Mouse (Mus musculus) retina, postnatal 1 day (tissue): ENCODE data around the gene Kdm5b.

Experiments
- DNase-seq: peaks from one replicate; pipeline ENCODE4 v3.0.0-alpha.2; 2012

Gene Kdm5b

DNA sequence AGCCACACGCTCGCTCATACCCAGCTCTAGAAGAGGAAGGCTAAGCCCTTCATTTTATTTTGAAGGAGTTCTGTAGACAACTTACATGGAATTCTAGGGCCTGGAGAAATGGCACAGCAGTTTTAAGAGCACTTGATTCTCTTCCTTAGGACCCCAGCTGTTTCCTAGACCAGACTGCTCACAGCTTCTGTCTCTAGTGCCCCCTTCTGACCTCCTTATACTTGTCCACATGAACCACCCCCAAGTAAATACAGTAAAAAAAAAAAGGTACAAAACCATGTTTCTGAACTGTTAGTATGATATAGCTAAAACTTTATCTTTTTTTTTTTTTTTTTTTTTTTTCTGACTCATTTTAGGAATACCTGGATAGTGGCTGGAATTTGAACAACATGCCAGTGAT, 44.1 kb downstream of the Kdm5b start:
- DNase-seq, result no peak

GRCm38 (mm10) chr1:134605670-134606069, 45.7 kb downstream of the Kdm5b start:
- DNase-seq, result no peak

DNA sequence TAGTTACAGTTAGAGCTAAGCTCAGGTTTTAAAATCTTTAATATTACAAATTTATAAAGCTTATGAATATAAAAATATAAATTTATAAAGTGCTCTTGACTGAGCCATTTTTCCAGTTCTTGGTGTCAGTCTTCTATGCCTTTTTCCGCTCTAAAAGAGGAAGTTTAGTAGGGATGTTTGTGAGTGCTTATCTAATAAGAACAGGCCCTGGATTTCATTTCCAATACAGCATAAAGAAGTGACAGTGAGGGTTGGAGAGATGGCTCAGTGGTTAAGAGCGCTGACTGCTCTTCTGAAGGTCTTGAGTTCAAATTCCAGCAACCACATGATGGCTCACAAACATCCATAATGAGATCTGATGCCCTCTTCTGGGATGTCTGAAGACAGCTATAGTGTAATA, 46.4 kb downstream of the Kdm5b start:
- no peak for DNase-seq

- DNase-seq, result no peak
Measured at GRCm38 (mm10) chr1:134607279-134607678, 47.3 kb downstream of the Kdm5b start.

DNA sequence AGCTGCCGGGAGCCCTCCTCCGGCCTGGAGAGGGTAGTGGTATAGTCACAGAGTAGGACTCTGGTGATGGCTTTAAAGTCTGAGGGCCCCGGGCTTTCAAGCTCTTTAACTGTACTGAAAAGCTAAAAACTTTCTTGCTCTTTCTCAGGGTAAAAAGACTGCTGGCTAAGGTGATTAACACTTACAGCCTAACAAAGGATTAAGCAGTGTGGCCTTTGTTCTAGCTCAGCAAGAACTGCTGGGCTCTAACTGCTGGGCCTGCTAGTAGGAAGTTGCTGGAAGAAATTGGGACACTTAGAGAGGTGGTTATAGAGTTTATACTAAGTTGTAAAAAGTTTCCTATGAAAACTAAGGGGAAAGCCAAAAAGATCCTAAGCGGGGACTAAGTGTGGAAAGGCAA, 49.2 kb downstream of the Kdm5b start:
- DNase-seq, result no peak

GRCm38 (mm10) chr1:134614554-134614953, 54.6 kb downstream of the Kdm5b start:
- no peak for DNase-seq

- DNase-seq, result no peak
Measured at GRCm38 (mm10) chr1:134614988-134615387, 55.0 kb downstream of the Kdm5b start.

DNA sequence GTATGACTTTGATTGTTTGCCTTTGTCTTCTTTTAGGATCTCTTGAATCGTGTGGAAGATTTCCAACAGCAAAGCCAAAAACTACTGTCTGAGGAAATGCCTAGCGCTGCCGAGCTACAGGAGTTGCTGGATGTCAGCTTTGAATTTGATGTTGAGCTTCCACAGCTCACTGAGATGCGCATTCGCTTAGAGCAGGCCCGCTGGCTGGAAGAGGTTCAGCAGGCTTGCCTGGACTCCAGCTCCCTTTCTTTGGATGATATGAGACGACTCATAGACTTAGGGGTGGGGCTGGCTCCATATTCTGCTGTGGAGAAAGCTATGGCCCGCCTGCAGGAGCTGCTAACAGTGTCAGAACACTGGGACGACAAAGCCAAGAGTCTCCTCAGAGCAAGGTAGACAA, 57.7 kb downstream of the Kdm5b start:
- no peak for DNase-seq

DNA sequence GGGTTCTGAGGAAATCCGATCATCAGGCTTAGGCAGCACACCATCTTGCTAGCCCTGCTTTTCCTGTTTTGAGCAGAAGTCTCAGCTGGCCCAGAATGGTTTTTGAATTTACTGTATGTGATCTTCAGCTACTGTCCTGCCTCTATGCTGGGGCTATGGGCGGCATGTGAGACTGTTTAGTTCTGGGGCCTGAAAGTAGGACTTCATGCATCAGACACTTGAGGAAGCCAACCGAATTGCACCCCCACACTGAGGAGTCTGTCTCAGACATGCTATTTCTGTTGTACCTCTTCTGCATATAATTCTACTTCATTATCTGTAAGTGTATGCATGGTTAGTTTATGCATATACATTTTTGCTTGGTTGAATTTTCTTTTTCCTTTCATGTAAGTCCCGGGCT, 65.4 kb downstream of the Kdm5b start:
- no peak for DNase-seq

GRCm38 (mm10) chr1:134629455-134629854, 69.5 kb downstream of the Kdm5b start:
- no peak for DNase-seq

GRCm38 (mm10) chr1:134634296-134634695, 74.3 kb downstream of the Kdm5b start:
- DNase-seq, result no peak

DNA sequence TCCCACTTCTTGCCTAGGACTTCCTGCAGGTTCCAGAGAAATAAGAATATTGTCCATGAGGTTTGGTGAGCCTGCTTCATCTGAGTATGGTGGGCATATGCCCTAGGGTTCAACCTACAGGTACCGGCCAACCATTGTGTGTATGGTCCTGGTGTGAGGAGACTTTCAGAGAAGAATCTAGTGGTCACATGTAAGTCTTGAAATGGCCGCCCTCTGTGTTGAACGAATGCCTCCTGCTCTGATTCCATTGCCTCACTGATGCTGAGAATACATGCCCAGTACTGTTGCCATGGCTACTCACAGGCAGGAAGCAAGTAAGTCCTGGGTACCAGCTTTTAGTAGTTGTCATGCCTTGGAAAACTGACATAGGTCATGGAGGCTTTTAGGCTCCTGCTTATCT, 76.3 kb downstream of the Kdm5b start:
- no peak for DNase-seq

DNA sequence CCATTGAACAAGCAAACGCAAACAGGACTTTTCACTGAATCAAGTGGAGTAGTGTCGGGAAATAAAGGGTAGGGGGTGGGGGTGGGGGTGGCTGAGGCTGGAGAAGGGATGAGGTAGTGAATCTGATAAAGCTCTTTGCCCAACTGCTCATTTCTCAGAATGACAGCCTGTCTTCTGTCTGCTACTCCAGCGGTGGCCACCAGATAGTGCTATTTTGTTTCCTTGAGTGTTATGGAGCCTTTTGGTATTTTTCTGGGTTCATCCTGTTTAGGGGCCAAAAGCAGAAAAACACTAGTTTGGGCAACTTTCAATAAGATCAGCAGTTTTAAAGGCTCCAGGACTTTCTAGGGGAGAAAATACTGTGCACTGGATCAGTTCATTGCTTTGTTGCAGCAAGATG, 76.7 kb downstream of the Kdm5b start:
- DNase-seq, result peak; percentile 62

- no peak for DNase-seq
Measured at GRCm38 (mm10) chr1:134638041-134638440, 78.1 kb downstream of the Kdm5b start.

- DNase-seq, result peak; percentile 58
Measured at GRCm38 (mm10) chr1:134638522-134638921, 78.6 kb downstream of the Kdm5b start.

DNA sequence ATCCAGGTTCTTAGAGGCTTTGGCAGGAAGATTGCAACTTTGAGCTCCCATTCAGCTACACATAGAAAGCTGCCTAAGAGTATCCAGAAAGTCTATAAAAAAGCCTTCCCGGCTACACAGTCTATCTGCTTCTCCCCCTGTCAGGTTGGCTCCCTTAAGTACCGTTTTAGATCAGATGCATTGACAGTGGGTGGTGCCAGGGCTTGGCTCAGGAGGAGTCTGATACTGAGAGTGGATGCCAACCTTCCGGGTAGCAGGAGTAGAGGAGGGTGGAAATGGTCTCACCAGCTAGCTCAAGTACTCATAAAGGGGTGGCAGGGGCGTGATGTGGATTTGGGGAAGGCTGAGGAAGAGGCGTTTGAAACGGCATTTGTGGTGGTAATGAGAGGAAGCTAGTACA, 79.5 kb downstream of the Kdm5b start:
- no peak for DNase-seq

- peak; percentile 41 for DNase-seq
Measured at GRCm38 (mm10) chr1:134641507-134641906, 81.5 kb downstream of the Kdm5b start.

DNA sequence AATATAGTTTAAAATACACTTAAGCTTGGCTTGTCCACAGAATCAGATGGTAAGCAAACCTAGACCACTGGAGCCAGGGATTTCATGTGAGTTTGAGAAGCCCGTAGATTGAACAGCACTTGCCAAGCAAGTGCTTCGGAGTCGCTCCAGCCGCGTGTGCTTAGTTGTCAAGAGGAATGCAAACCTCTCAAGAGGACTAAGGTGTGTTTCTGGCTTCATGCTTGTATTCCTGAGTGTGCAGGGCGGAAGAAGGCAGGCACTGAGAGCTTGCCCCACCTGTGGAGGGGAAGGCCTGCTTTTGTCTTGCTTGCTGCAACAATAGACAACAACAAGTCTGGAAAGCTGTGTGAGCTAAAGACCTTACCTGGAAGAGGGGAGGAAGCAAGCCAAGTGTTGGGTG, 83.7 kb downstream of the Kdm5b start:
- no peak for DNase-seq

DNA sequence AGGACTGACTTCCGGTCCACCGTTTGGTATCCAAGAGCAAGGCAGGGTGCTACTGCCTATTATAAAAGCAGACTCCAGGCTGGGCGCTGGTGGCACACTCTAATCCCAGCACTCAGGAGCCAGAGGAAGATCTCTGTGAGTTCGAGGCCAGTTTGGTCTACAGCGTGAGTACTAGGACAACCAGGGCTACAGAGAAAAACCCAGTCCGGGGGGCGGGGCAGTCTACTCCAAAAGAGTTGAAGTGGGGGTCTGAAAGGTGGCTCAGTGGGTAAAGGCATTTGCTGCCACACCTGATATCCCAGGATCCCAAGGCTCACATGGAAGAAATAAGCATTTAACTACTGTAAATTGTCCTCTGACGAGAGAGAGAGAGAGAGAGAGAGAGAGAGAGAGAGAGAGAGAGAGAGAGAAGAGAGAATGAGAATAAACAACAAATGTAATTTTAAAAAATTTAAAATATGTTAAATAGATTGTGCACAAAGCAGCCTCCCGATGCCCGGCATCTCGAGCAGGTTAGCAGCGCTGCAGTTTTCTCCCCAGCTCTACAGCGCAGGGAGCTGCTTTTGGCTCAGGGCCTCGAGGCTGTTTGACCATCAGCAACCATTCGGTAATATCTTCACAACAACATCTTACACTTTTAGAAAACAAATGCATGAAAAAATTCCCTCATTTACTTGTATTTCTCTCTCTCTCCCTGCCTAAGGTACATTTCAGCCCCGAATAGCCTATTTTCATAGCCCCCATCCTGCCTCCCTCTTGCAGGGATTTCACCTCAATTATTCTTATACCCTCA, 85.6 kb downstream of the Kdm5b start:
- no peak for DNase-seq

- peak; percentile 75 for DNase-seq
Measured at GRCm38 (mm10) chr1:134646261-134646962, 86.4 kb downstream of the Kdm5b start, which contains the start of gene Syt2. TSS of gene Syt2 (plus strand) at chr1:134646677.

- DNase-seq, result no peak
Measured at GRCm38 (mm10) chr1:134646963-134647282, 87.0 kb downstream of the Kdm5b start.

DNA sequence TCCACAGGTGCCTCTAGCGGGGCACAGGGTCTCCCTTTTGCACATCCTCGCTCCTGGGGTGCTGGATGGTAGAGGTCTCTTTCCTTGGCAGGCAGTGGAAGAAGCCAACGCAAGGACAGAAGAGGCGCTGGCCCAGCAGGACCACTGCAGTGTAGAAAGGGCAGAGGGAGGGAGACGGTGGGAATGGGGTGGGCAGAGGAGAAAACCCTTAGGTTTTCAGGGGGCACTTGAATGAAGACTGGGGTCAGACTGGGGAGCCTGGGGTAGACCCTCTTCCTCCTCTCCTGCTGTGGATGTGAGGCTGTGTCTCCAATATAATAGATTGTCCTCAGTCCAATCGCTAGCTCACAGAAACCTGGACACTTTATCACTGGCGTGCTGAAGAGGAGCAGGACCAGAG, 87.6 kb downstream of the Kdm5b start:
- no peak for DNase-seq

DNA sequence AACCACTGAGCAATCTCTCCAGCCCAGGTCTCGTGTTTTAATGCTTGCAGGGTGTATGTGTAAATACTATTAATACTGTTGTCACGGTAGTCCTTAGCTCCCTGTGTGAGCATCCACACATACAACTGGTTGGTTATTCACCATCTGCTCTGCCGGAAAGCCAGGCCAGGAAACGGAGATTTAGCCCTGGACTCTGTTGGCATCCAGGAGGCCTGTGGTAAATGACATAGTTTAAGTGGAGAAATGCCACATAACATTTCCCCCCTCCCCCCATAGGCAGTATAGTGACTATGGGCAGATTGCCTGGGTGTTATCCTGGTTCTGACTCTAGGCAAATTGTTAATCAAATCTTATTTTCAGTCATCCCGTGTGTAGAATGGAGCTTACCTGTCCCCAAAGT, 90.8 kb downstream of the Kdm5b start:
- no peak for DNase-seq

DNA sequence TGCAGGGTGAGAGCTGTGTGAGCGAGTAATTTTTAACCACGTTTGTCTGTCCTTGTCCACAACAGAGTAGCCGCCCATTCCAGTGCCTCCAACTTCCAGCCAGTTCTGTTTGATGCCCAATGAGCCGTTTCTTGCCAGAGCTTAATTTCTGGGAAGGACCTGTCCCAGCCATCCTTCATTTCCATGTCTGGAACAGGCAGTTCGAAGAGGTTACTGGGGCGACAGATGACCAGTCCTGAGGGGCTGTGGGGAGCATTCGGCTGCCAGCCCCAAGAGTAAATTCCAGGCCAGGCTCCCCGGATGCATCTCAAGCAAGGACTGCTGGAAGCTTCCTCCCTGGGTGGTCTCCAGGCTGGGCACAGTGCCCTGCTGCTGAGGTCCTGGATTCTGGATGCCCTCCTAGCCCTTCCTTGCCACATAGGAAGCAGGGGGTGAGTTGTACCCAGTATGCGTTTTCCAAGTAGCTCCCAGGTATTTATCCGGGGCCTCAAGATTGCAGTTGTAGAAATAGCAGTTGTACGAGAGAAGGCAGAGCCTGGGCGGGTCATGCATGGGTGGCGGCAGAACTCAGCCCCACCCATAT, 91.4 kb downstream of the Kdm5b start:
- DNase-seq, result peak; percentile 60
